Mouse (Mus musculus) cerebellum, adult 18-20 months (tissue): Measurements from ENCODE around the gene Zfp652.
"Not testable (repeated sequence)": the region's sequence is repeated elsewhere in the genome, so short reads cannot be mapped to it uniquely, and the experiment has no call there.

Experiments
- DNase-seq, 2 experiments: peaks; one replicate each; pipeline ENCODE4 v3.0.0; 2021

The Zfp652 gene

DNA sequence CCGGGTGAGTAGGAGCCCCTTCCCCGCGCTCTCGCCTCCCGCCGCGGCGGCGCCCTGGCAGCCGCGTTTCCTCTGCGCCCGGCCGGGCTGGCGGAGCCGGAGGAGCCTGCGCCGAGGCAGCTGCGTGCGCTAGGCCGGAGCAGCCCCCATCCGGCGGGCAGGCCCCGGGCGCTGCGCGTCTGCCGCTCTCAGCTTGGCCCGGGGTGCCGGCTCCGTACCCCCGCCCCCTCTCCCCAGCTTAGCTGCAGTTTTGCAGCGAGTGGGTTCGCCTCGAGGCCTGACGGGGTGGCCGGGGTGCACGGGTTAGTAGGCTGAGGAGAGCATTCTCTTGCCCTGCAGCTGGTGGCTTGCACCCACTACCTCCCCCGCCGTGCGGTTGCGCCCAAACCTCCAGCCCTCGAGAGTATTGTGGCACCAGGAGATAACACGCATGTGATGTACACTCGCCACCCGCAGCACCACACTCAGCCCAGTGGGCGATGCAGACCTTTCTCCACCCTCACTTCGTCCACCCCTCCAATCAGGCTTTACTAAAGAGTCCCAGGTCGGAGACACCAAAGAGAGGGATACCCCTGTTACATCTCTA lies 845 bp downstream of the Zfp652 start:
- peak in 1 of 2 experiments; percentile 49 for DNase-seq

DNA sequence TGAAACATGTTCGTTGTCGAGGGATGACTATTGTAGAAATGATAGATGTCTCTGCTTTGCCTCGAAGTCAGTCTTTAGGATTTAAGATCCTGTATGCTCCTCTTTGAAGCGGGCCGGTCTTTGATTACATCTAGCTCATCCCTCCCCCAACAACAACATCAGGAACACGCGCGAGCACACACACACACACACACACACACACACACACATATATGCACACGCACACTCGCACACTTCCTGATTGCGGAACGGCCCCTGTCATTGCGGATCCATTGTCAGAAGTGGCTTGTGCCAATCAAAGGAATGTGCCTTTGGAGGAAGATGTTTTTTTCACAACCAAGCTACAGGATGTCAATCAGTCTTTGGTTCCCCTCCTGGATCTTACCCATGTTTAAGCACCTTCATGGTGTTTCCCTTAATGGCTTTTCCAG lies 1.4 kb downstream of the Zfp652 start:
- DNase-seq, result no peak

GRCm38 (mm10) chr11:95714411-95714810 lies 1.9 kb downstream of the Zfp652 start:
- DNase-seq, result no peak

GRCm38 (mm10) chr11:95716136-95716535 lies 3.7 kb downstream of the Zfp652 start:
- peak in 1 of 2 experiments; percentile 19 for DNase-seq

GRCm38 (mm10) chr11:95719356-95719755 lies 6.9 kb downstream of the Zfp652 start:
- DNase-seq, result peak; percentile 41 to 56

GRCm38 (mm10) chr11:95723287-95723686 lies 10.8 kb downstream of the Zfp652 start, which contains the start of gene B130006D01Rik:
B130006D01Rik (plus strand) TSS chr11:95723587.
- no peak for DNase-seq

DNA sequence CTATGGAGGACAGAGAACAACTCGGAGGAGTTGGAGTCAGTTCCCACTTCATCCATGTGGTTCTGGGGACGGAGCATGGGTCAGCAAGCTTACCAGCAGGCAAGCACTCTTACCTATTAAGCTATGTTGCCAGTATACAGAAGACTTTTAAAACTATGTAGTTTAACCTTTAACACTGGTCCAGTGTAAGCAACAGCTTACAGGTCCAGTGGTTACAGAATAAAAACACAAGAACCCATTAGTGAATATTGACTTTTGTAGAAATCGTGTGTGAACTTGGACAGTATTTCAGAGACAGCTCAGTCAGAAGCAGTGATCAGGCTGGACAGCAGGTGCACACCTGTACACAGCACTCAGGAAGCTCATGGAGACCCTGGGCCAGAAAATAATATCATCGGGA lies 12.0 kb downstream of the Zfp652 start:
- DNase-seq, result no peak

- DNase-seq, result no peak
These were observed 13.7 kb downstream of the Zfp652 start for GRCm38 (mm10) chr11:95726156-95726555.

DNA sequence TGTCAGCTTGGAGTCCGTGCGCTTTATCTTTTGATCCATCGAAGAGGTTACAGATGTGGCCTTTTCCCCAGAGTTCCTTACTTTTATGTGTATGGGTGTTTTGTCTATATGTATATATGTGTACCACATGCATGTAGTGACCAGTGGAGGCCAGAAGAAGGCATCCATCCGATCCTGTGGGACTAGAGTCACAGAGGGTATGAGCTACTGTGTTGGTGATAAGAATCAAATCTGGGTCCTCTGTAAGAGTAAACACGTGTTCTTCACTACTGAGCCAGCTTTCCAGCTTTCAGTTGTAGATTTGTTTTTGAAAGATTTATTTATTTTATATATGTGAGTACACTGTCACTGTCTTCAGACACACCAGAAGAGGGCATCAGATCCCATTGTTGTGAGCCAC lies 15.5 kb downstream of the Zfp652 start:
- DNase-seq, result no peak

DNA sequence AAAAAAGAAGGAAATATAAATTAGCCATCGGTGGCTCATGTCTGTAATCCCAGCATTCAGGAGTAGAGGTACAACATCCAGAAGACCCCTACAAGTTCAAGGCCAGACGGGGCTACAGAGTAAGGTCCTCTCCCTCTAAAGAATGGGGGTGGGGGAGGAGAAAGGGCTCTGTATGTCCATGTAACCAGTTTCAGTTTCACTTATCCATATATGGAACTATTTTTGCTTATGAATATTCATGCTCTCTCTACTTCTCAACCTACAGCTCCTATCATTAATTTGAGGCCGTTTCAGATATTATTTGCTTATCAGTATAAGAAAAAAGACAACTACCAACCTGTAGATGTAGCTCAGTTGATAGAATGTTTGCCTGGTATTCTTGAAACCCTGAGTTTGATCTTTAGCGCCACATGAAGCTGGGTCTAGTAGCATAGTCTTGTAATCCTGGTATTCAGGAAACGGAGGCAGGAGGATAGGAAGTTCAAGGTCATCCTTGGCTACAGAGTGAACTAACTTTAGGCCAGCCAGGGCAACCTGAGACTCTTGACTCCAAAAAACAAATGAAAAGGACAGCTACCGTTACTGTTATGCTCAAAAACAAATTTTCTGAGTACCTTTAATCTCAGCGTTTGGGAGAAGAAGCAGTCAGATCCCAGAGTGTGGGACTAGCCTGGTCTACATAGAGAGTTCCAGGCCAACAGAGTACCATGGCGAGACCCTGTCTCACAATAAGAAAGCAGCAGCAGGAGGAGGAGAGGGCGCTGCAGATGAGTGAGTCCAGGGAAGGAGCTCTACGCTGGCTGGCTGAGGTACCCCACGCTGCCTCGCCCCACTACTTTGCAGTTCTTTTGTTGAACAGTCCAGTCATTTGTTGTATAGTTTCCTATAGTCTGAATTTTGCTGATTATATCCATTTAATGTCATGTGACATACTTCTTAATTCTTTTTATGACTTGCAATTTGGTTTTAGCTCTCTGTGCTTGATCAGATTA lies 16.7 kb downstream of the Zfp652 start:
- DNase-seq, result no peak

DNA sequence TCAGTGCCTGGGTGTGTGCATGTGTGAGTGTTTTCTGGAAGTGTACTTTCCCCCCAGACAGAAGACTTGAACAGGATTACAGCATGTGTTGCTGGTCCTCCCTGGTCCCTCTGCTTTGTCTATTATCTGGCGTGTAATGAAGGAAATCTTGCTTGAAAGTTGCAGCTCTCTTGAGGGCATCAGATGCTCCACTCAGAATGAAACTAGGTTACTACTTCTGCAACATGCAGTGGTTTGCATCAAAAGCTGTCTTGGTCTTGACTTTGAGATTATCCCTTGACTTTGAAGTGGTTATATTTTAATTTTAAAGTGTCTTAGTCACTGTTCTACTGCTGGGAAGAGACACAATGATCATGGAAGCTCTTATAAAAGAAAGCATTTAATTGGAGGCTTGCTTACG lies 22.0 kb downstream of the Zfp652 start:
- DNase-seq, result no peak

- peak; percentile 21 to 33 for DNase-seq
These were observed 25.3 kb downstream of the Zfp652 start for GRCm38 (mm10) chr11:95737811-95738210.

DNA sequence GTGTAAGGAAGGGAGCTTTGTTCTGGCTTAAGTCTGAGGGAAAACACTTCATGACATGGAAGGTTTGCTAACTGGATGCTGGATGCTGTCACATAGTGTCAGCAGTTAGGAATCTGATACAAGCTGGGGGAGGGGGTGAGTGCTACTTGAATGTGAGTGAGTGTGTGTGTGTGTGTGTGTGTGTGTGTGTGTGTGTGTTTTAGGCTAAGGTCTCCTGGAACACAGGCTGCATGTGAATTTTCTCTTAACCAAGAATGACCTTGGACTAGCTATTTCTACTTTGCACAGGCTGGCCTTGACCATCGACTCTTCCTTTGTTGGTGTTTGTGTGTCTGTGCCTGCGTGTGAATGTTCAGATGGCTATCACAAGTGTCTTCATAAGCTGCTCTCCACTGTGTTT lies 32.0 kb downstream of the Zfp652 start:
- no peak for DNase-seq

DNA sequence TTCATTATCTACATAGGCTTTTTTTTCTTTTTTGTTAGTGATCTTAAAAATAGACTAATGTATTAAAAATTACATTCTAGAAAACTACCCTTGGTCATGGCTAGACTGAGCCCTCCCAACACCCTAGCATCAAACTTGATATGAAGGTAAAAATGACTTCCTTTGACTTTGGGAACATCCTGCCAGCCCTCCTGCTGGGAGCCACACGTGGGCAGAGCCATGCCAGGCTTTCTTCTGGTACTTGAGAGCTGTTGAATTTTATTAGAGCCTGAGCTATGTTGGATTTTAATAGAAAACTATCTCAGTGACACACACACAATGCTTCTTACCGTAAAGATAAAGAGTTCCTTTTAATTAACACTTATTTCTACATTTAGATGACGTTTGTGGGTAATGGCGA lies 34.3 kb downstream of the Zfp652 start:
- DNase-seq, result peak; percentile 53

DNA sequence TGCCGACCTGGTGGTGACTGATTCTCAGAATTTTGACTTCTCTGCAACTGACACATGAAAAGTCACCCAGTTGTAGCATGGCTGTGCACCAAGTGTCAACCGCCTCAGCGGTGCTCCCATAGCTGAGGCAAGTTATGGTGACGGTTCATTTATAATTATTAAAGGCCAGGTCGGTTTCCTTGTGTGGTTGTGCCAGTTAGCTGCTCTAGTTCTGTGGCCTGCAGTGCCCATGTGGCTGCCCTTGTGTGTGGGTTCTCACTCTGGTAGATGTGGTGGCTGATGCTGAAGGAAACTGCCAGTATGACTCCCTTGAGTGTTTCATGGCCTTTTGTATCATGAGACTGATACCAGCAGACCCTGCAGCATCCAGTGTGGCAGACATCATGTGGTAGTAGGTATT lies 35.9 kb downstream of the Zfp652 start:
- DNase-seq, result no peak

DNA sequence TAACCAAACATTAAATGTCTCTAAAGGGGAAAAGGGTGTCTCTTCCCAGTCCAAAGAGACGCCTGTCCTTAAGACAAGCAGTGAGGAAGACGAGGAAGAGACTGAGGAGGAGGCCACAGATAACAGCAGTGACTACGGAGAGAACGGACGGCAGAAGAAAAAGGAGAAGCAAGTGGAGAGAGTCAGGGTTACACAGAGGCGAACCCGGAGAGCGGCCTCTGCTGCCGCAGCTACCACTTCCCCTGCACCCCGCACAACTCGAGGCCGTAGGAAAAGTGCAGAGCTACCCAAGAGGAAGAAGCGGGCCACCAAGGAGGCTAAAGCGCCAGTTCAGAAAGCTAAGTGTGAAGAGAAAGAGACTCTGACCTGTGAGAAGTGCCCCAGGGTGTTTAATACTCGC lies 37.1 kb downstream of the Zfp652 start:
- no peak for DNase-seq

DNA sequence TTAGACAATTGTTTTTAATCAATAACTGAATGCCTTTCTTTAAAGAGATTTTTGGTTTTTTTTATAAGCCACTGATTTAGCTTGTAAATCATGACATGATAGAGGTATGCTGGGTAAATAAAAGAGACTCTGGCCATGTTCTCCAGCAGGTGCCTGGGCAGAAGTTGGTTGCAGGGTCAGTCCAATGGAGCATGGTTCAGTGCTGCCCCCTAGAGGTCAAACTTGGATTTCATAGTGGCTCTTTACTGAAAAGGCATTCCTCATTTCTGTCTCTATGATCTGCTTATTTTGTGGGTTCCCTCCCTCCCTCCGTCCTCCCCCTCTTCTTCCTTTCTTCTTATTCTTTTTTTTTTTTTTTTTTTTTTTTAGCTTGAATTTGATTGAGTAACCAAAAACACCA lies 38.5 kb downstream of the Zfp652 start:
- peak; percentile 83 to 86 for DNase-seq

DNA sequence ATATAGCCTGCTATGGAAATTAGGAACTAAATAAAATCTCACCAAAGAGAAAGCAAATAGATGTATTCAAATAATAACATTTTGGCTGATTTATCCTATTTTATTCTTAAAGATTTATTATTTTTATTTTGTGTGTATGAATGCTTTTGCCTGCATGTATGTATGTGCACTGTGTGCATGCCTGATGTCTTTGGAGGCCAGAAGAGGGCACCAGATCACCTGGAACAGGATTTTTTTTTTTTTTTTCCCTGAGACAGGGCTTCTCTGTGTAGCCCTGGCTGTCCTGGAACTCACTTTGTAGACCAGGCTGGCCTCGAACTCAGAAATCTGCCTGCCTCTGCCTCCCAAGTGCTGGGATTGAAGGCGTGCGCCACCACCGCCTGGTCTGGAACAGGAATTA lies 42.7 kb downstream of the Zfp652 start:
- not testable (repeated sequence) for DNase-seq

DNA sequence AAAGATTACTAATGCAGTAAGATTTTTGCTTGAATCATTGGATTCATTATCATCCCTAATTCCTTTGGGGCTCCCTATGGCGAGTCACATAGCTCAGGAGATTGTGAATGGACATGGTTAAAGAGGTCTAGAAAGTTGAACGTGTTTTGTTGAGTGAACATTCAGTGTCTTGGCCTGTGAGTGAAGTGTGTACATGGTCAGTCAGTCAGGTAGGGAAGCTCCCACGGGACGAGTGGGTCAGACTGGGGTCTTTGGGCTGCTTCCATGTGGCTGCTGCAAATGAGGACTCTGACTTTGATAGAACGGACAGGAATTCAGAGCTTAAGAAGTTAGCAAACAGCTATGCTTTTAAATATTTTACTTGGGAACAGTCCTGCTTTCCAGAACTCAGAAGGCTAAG lies 48.0 kb downstream of the Zfp652 start:
- DNase-seq, result no peak

- no peak for DNase-seq
These were observed 50.5 kb downstream of the Zfp652 start for GRCm38 (mm10) chr11:95762996-95763395.

GRCm38 (mm10) chr11:95764806-95765205 lies 52.3 kb downstream of the Zfp652 start:
- DNase-seq, result no peak

GRCm38 (mm10) chr11:95765334-95765733 lies 52.9 kb downstream of the Zfp652 start:
- no peak for DNase-seq

GRCm38 (mm10) chr11:95768244-95768643 lies 55.8 kb downstream of the Zfp652 start:
- no peak for DNase-seq

DNA sequence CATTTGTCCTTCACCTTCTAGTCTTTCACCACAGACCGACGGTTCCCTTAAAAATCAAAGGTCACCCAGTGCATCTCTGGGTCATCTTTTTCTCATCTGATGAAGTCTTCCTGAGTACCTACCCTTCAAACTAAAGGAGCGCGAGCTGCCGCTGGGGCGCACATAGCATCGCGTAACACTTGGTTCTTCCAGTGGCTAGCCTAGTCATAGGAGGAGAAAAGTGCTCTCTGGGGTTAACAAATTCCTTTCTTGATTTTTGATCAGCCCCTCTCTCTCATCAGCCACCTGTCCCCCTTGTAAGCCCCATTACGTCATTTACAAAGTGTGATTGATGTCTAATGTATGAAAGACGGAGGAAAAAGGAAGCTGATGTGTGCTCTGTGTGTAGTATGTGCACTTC lies 56.7 kb downstream of the Zfp652 start:
- no peak for DNase-seq
